ENCODE assay signal across 8 mouse cellular contexts in the genomic region with DNA sequence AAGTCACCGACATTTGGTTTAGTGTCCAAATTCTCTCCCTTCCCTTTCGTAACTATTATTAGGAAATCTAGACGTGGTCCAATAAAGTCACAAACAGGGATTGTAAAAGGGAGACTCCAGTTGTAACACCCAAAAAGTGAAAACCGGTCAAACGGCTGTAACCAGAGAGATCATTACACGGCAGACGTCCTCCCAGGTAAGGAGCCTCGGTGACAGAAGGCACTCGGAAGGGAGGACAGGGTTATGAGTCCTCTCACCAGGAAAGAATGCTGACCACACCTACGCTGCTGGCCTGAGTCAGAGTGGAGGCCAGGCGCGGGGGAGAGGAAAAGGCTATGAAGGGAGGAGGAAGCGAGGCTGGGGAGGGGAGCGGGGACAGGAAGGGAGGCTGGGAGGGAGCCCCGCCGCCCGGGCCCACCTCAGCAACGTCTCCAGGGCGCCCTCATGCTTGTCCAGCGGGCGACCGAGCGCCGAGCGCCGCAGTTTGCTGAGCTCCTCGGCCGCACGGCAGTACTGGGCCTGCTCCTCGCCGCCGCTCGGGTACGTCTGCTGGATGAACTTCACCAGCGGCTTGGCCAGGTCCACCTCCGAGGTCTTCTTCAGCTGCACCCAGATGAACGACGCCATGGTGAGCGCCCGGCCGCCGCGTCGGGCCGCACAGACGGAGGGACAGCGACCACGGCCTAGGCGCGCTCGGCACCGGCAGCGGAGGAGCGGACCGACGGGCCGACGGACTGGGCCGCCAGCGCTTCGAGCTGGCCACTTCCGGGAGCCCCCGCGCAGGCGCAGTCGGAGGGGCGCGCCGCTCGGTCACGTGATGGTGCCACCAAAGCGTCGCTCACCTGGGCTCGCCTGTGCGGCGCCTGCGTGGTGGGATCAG. TPM values are rescaled to one million over a fixed set of nuclear protein-coding genes. Genes with fewer than 3 reads are reported as not detected.
DNase-seq lines count a peak whose midpoint lies in the region; ATAC-seq lines count a peak whose summit lies in the region.

Gene Pdcd6ip (minus strand): TSS at position 779 of the 880 bp plus-strand sequence.

- H3K27ac ChIP-seq in hindbrain, embryonic 11.5 days (ENCODE audit: low read depth, low read length), result peak within 1 kb of the TSS; percentile 74

- ATAC-seq in hindbrain, embryonic 11.5 days (ENCODE audit: low FRiP score), result peak; percentile 94

- peak; percentile 94 for DNase-seq in Muller cell, postnatal 12 days (ENCODE audit: inconsistent ontology term)
- peak; percentile 94 for DNase-seq in cerebellum, adult 9-11 months
- peak; percentile 75 to 93 for DNase-seq in frontal cortex, adult 2 months (ENCODE audit: extremely low spot score in 1 of 2, low spot score in 1 of 2)
- DNase-seq in hindbrain, embryonic 11.5 days (ENCODE audit: low spot score), result peak; percentile 93
- DNase-seq in layer of hippocampus, postnatal 10 days (ENCODE audit: low spot score in 2 of 2), result peak; percentile 92 to 97
- DNase-seq in lung, postnatal 10 days, result peak; percentile 93
- DNase-seq in ovary, postnatal 36 days (ENCODE audit: low spot score), result peak; percentile 92
- peak; percentile 94 for DNase-seq in thymus, postnatal 25 days

- peaks cover 4% of the 10 kb centered on the region; the same call in 1 of the 2 replicates for H3K4me1 ChIP-seq in hindbrain, embryonic 11.5 days (replicated peaks; ENCODE audit: control insufficient read depth, insufficient read depth, low read length)

- peak within 1 kb of the TSS; percentile 98 for H3K9ac ChIP-seq in hindbrain, embryonic 11.5 days (ENCODE audit: low read depth, low read length)

- H3K36me3 ChIP-seq in hindbrain, embryonic 11.5 days (ENCODE audit: control insufficient read depth, insufficient read depth, low read length), result no peaks in the 10 kb centered on the region

- H3K4me3 ChIP-seq in hindbrain, embryonic 11.5 days (ENCODE audit: low read depth, low read length), result peak within 1 kb of the TSS; percentile 96

- no peaks in the 10 kb centered on the region for H3K9me3 ChIP-seq in hindbrain, embryonic 11.5 days (ENCODE audit: control insufficient read depth, low read length)

- WGBS in hindbrain, embryonic 11.5 days, result 2% methylated on average over 64 of the region's 77 CpGs

- H3K4me2 ChIP-seq in hindbrain, embryonic 11.5 days (replicated peaks; ENCODE audit: low read depth, low read length), result peak within 1 kb of the TSS; percentile 78

- H3K27me3 ChIP-seq in hindbrain, embryonic 11.5 days (ENCODE audit: control insufficient read depth, insufficient read depth, low read length), result no peaks in the 10 kb centered on the region

RNA-seq across cellular contexts. Expression of gene Pdcd6ip, which starts in this region (rescaled TPM):
- polyA plus RNA-seq in frontal cortex, adult 2 months (2012; rRNA removed), result 39.8 and 44.6 TPM in 2 replicates
- polyA plus RNA-seq in hindbrain, embryonic 11.5 days (2014; fragmentation: Nextera tagmentation; extraction: Ambion mirVana), result 48.7 and 50.9 TPM in 2 replicates
- total RNA-seq in layer of hippocampus, postnatal 10 days (2021), result 10 to 100 TPM; 52.0 to 57.0 TPM

Comparison
In these comparisons a context has a peak if more than half of its experiments do, and no peak if none do; other contexts are left out.
1. Peak in every context shown above with its lines: DNase-seq, ATAC-seq, H3K4me3 ChIP-seq and H3K27ac ChIP-seq.